Mouse (Mus musculus) MEL (cell line): ENCODE measurements around the gene Tecpr1.

Experiments used
- MAX ChIP-seq: IDR thresholded peaks from 2 replicates; pipeline ENCODE4 v1.6.1; 2011; ENCODE audit warnings: low read length, improper control_type of control experiment
- USF1 ChIP-seq: IDR thresholded peaks from 2 replicates; pipeline ENCODE4 v1.6.1; 2014; ENCODE audit warnings: low read depth, mild to moderate bottlenecking, inconsistent platforms, low read length, improper control_type of control experiment, moderate library complexity

DNA sequence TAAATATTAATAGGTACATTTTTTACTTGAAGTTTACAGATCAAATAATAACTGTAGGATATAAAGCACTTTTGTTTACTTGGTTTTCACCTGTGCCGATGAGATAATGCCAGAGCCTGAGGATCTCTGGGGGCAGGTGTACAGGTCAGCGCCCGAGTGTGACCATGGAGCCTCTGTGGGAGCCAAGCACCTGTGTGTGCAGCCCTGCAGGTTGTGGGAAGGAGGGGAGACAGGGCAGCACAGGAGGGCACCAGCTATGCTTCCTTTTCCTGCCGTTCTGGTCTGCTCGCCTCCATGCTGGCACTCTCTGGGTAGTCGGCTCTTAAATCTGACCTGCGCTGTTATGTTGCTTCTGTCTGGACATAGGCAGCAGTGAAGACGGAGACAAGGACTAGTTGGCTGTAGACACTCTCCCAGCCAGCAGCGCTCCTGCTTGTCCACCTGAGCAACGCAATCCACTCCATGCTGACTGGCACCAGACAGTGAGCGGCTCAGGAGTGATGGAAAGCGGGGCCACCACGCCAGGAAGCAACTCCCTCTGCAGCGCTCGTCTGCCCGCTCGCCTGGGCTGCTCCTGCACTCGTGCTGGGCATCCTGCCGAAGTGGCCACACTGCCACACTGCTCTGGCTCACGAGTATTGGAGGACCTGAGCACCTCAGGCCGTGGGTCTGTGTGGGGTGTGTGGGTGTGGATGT is 38.9 kb downstream of the Tecpr1 start:
- no peak for TF ChIP-seq USF1
- no peak for TF ChIP-seq MAX
